Mouse (Mus musculus) myocyte (in vitro differentiated cells): Measurements from ENCODE around the gene Rdm1.
A peak's percentile ranks its signal among the peaks of the same experiment; 100 is the strongest.

ENCODE experiments used
- E2F4 ChIP-seq: IDR thresholded peaks from one replicate; pipeline ENCODE4 v1.6.1; 2011; ENCODE audit warnings: mild to moderate bottlenecking, control low read depth, moderate library complexity; ENCODE audit not compliant: insufficient read depth
- MAX ChIP-seq: IDR thresholded peaks from one replicate; pipeline ENCODE4 v1.6.1; 2011; ENCODE audit warnings: low read depth, mild to moderate bottlenecking, control low read depth
- MYOD1 ChIP-seq, 3 experiments: IDR thresholded peaks; one replicate each; pipeline ENCODE4 v1.6.1; 2011; ENCODE audit warnings: control low read depth in 2 of 3, low read depth in 2 of 3, mild to moderate bottlenecking in 2 of 3, moderate library complexity in 1 of 3; ENCODE audit not compliant: insufficient read length in 2 of 3, control insufficient read depth in 1 of 3
- MYOG ChIP-seq, 3 experiments: IDR thresholded peaks; one replicate each; pipeline ENCODE4 v1.6.1; 2011; ENCODE audit warnings: control low read depth in 2 of 3, low read depth in 2 of 3, mild to moderate bottlenecking in 2 of 3; ENCODE audit not compliant: insufficient read length in 2 of 3, control insufficient read depth in 1 of 3, insufficient read depth in 1 of 3
- POLR2A ChIP-seq: IDR thresholded peaks from one replicate; pipeline ENCODE4 v1.6.1; 2011; ENCODE audit warnings: low read depth, mild to moderate bottlenecking, control low read depth, moderate library complexity; ENCODE audit not compliant: insufficient read length
- SRF ChIP-seq: IDR thresholded peaks from one replicate; pipeline ENCODE4 v1.6.1; 2011; ENCODE audit warnings: low read depth; ENCODE audit not compliant: control insufficient read depth, insufficient read length
- TCF12 ChIP-seq: IDR thresholded peaks from one replicate; pipeline ENCODE4 v1.6.1; 2011; ENCODE audit warnings: mild to moderate bottlenecking, control low read depth; ENCODE audit not compliant: poor library complexity, insufficient read depth, severe bottlenecking
- TCF3 ChIP-seq: IDR thresholded peaks from one replicate; pipeline ENCODE4 v1.6.1; 2011; ENCODE audit warnings: low read depth, control low read depth; ENCODE audit not compliant: insufficient read length

- TF ChIP-seq POLR2A (peak; percentile 100), SRF (no peak), E2F4 (peak; percentile 11), MAX (no peak), TCF12 (no peak), MYOD1 (IDR thresholded peaks at IDR 0.05; ENCODE audit: control insufficient read depth in 1 of 3, insufficient read length in 2 of 3, low read depth in 2 of 3) (no peak), TCF3 (no peak), MYOG (IDR thresholded peaks at IDR 0.05; ENCODE audit: control insufficient read depth in 1 of 3, insufficient read depth in 1 of 3, insufficient read length in 2 of 3, low read depth in 2 of 3) (no peak)
These were observed 38.0 kb downstream of the Rdm1 start, which contains the start of gene Arl4d for GRCm38 (mm10) chr11:101664825-101665635.
